Mouse (Mus musculus): ENCODE results near the gene Slc38a4.

DNA sequence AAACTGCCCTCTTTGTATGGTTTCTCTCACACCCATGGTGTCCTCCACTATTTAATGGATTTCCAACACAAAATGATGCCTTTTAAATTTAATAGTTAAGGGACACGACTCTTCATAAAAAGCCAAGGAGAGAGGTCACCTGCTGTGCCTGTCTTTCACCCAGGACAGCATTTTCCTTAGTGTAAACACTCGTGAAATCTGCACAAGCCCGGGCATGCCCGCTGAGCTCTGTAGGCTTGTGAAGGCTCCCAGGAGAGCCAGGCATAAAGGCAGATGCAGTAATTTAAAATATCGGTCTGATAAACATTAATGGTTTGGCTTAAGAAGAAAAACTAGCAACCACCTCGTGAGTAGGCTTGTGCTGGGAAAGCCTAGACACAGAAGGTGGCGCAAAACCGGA lies 103.3 kb downstream of the Slc38a4 start:
- TF ChIP-seq CTCF (IDR thresholded peaks at IDR 0.05; ENCODE audit: low read depth, low read length) = no peak
- TF ChIP-seq GATA1 (IDR thresholded peaks at IDR 0.05; ENCODE audit: borderline replicate concordance, low read length) = no peak

Data from G1E (cell line).